Mouse (Mus musculus): ENCODE measurements at regions not wholly inside any gene's neighbourhood (a gene's known extent, or its start where the extent isn't known, plus 50 kb on each side); places are given as distances from the start of the nearest gene placed in this dataset.

DNA sequence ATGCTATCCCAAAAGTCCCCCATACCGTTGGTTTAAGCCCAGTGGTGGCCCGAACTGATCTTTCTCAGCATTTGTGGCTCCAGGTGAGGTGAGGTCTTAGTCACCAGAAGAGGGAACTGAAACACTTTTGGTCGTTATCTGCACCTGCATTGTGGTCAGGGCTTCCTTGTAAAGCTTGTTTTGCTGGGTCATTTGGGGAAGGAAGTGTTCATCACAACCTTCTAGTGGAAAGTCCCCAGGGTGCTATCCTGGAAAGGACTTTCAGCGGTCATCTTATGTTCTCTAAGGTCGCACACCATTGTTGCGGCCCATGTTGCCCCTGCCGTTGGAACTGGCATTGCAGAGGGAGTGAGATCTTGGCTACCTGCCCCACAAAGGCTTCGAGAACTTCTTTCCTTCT, 651.5 kb upstream of the Pcdh9 start:
- Histone ChIP-seq H3K27ac (no peak overlapping the region), H3K9ac (replicated peaks; ENCODE audit: low read length) (no peak overlapping the region), H3K36me3 (ENCODE audit: insufficient read depth, low read length) (no peaks in the 10 kb centered on the region), H3K4me2 (ENCODE audit: low read depth, low read length) (no peak overlapping the region), H3K4me1 (ENCODE audit: insufficient read depth, low read length) (no peaks in the 10 kb centered on the region), H3K9me3 (ENCODE audit: low read length) (no peaks in the 10 kb centered on the region), H3K4me3 (ENCODE audit: low read length) (no peak overlapping the region), H3K27me3 (ENCODE audit: insufficient read depth, low read length) (no peaks in the 10 kb centered on the region)
- ATAC-seq = no peak
- no peak for DNase-seq (ENCODE audit: low spot score)
- WGBS = 87% methylated on average over 8 of the region's 8 CpGs
- no peak for TF ChIP-seq CTCF (IDR thresholded peaks at IDR 0.05; ENCODE audit: low read depth)

DNA sequence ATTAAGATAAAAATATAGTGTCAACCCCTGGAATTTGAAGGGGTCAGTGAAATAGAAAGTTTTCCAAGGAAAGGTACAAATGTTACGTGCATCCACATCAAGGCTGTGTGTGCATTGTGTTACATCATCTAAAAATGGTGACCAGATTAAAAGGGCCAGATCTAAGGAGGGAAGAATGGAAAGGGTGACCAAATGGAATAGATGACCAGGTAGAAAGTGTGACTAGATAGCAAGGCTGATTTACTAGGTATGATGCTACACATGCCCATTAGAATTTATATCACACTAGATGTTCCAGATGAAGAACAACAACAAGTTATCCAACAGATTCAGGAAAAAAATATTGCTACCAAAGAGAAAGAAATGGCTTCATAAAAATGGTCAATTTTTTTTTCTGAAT, 635.2 kb upstream of the Pcdh9 start:
- no peaks in the 10 kb centered on the region for H3K36me3 ChIP-seq (ENCODE audit: insufficient read depth, low read length)
- no peaks in the 10 kb centered on the region for H3K9me3 ChIP-seq (ENCODE audit: low read length)
- DNase-seq (ENCODE audit: low spot score) = no peak
- no peak overlapping the region for H3K27ac ChIP-seq
- no peak overlapping the region for H3K4me3 ChIP-seq (ENCODE audit: low read length)
- no peaks in the 10 kb centered on the region for H3K27me3 ChIP-seq (ENCODE audit: insufficient read depth, low read length)
- WGBS = 91% methylated on average over 1 of the region's 1 CpGs
- H3K4me2 ChIP-seq (ENCODE audit: low read depth, low read length) = no peak overlapping the region
- no peaks in the 10 kb centered on the region for H3K4me1 ChIP-seq (ENCODE audit: insufficient read depth, low read length)
- H3K9ac ChIP-seq (replicated peaks; ENCODE audit: low read length) = no peak overlapping the region
- ATAC-seq = no peak
- no peak for TF ChIP-seq CTCF (IDR thresholded peaks at IDR 0.05; ENCODE audit: low read depth)

DNA sequence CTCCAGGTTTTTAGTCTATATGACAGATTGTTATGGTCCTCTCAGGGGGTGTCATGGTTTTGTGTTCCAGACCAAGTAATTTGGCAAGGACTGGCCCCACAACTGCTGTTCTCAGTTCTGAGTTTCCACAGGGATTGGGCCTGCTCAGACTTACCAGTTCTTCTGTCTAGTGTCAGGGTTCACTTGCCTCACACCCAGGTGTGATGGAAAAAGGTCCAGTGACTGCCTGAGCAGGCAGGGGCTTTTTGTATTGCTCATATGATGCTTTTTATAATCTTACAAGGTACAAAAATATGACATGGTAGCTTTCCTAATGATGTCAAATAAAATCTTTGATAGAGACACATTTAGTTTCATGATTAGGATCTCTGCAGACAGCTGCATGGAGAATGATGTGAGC, 634.8 kb upstream of the Pcdh9 start:
- no peaks in the 10 kb centered on the region for H3K9me3 ChIP-seq (ENCODE audit: low read length)
- no peaks in the 10 kb centered on the region for H3K27me3 ChIP-seq (ENCODE audit: insufficient read depth, low read length)
- no peak overlapping the region for H3K9ac ChIP-seq (replicated peaks; ENCODE audit: low read length)
- no peak overlapping the region for H3K4me3 ChIP-seq (ENCODE audit: low read length)
- DNase-seq (ENCODE audit: low spot score) (no peak), ATAC-seq (no peak)
- H3K27ac ChIP-seq = no peak overlapping the region
- H3K4me2 ChIP-seq (ENCODE audit: low read depth, low read length) = no peak overlapping the region
- H3K4me1 ChIP-seq (ENCODE audit: insufficient read depth, low read length) = no peaks in the 10 kb centered on the region
- no peaks in the 10 kb centered on the region for H3K36me3 ChIP-seq (ENCODE audit: insufficient read depth, low read length)
- TF ChIP-seq CTCF (IDR thresholded peaks at IDR 0.05; ENCODE audit: low read depth) = no peak

DNA sequence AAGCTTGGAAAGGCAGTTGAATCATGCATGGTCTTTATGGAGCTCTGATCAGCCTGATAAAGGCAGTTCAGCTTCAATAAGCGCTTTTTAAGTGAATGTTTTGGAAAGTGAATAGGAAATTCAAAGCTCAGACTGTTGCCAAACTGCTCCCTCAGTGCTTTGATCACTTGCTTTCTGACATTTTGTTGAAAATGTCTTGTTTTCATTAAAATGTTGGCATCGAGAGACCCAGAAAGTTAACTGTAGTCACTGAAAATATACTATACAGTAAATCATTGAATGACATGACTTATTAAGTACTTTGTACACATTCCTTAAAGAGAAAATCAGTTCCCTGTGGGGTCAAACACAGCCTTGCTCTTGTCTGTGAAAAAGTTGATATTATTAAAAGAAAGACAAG, 631.5 kb upstream of the Pcdh9 start:
- Histone ChIP-seq H3K9ac (replicated peaks; ENCODE audit: low read length) (no peak overlapping the region), H3K27ac (no peak overlapping the region), H3K4me2 (ENCODE audit: low read depth, low read length) (no peak overlapping the region), H3K27me3 (ENCODE audit: insufficient read depth, low read length) (no peaks in the 10 kb centered on the region), H3K36me3 (ENCODE audit: insufficient read depth, low read length) (no peaks in the 10 kb centered on the region), H3K4me1 (ENCODE audit: insufficient read depth, low read length) (no peaks in the 10 kb centered on the region), H3K4me3 (ENCODE audit: low read length) (no peak overlapping the region), H3K9me3 (ENCODE audit: low read length) (no peaks in the 10 kb centered on the region)
- no peak for ATAC-seq
- no peak for TF ChIP-seq CTCF (IDR thresholded peaks at IDR 0.05; ENCODE audit: low read depth)
- DNase-seq (ENCODE audit: low spot score) = no peak
- 35% methylated on average over 2 of the region's 2 CpGs for WGBS

GRCm38 (mm10) chr14:94491370-94491769, 600.9 kb upstream of the Pcdh9 start:
- no peak overlapping the region for H3K9ac ChIP-seq (replicated peaks; ENCODE audit: low read length)
- no peak overlapping the region for H3K4me2 ChIP-seq (ENCODE audit: low read depth, low read length)

DNA sequence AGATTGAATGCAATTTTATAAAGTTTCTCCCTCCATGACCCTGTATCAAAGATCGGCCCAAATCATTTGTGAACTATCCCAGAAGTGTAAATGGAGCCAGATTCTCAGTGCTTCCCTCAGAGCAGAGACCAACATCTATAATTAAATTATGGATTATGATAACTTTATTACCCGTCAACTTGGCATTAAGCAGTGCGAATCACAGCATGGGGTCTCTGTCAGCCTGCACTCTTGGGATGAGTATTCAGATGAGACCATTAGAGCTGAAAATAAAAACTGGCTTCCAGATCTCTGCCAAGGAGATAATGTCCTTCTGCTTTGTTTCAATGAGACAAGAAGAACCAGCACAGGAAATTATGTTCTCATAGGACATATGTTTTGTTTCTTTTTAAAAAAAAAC, 585.4 kb upstream of the Pcdh9 start:
- ATAC-seq = peak; percentile 81; the same call in 1 of the 2 replicates
- Histone ChIP-seq H3K4me3 (ENCODE audit: low read length) (no peak overlapping the region), H3K9me3 (ENCODE audit: low read length) (no peaks in the 10 kb centered on the region), H3K9ac (replicated peaks; ENCODE audit: low read length) (no peak overlapping the region), H3K27me3 (ENCODE audit: insufficient read depth, low read length) (no peaks in the 10 kb centered on the region), H3K4me1 (ENCODE audit: insufficient read depth, low read length) (no peaks in the 10 kb centered on the region), H3K27ac (no peak overlapping the region), H3K36me3 (ENCODE audit: insufficient read depth, low read length) (no peaks in the 10 kb centered on the region), H3K4me2 (ENCODE audit: low read depth, low read length) (no peak overlapping the region)
- 58% methylated on average over 3 of the region's 3 CpGs for WGBS
- DNase-seq (ENCODE audit: low spot score) = peak; percentile 72
- no peak for TF ChIP-seq CTCF (IDR thresholded peaks at IDR 0.05; ENCODE audit: low read depth)

More at GRCm38 (mm10) chr14:94491370-94491769, 600.9 kb upstream of the Pcdh9 start:
- Histone ChIP-seq H3K36me3 (ENCODE audit: insufficient read depth, low read length) (no peaks in the 10 kb centered on the region), H3K27ac (no peak overlapping the region), H3K4me1 (ENCODE audit: insufficient read depth, low read length) (no peaks in the 10 kb centered on the region), H3K9me3 (ENCODE audit: low read length) (no peaks in the 10 kb centered on the region), H3K4me3 (ENCODE audit: low read length) (no peak overlapping the region), H3K27me3 (ENCODE audit: insufficient read depth, low read length) (no peaks in the 10 kb centered on the region)
- ATAC-seq (no peak), DNase-seq (ENCODE audit: low spot score) (peak; percentile 12)
- TF ChIP-seq CTCF (IDR thresholded peaks at IDR 0.05; ENCODE audit: low read depth) = no peak

- Histone ChIP-seq H3K27ac (no peak overlapping the region), H3K4me2 (ENCODE audit: low read depth, low read length) (no peak overlapping the region), H3K9ac (replicated peaks; ENCODE audit: low read length) (no peak overlapping the region), H3K27me3 (ENCODE audit: insufficient read depth, low read length) (no peaks in the 10 kb centered on the region), H3K4me3 (ENCODE audit: low read length) (no peak overlapping the region), H3K9me3 (ENCODE audit: low read length) (no peaks in the 10 kb centered on the region), H3K4me1 (ENCODE audit: insufficient read depth, low read length) (no peaks in the 10 kb centered on the region), H3K36me3 (ENCODE audit: insufficient read depth, low read length) (no peaks in the 10 kb centered on the region)
- 89% methylated on average over 1 of the region's 1 CpGs for WGBS
- no peak for TF ChIP-seq CTCF (IDR thresholded peaks at IDR 0.05; ENCODE audit: low read depth)
- no peak for ATAC-seq
- no peak for DNase-seq (ENCODE audit: low spot score)
These were observed 582.7 kb upstream of the Pcdh9 start for GRCm38 (mm10) chr14:94473181-94473580.

Data from hindbrain, postnatal 0 days (tissue).